Mouse (Mus musculus): ENCODE results near the gene Trub1. TPM values are rescaled to one million over a fixed set of nuclear protein-coding genes. Genes with fewer than 3 reads are reported as not detected.

The Trub1 gene
- polyA plus RNA-seq, 1 experiment from 2014 or later, result 22.1 TPM

DNA sequence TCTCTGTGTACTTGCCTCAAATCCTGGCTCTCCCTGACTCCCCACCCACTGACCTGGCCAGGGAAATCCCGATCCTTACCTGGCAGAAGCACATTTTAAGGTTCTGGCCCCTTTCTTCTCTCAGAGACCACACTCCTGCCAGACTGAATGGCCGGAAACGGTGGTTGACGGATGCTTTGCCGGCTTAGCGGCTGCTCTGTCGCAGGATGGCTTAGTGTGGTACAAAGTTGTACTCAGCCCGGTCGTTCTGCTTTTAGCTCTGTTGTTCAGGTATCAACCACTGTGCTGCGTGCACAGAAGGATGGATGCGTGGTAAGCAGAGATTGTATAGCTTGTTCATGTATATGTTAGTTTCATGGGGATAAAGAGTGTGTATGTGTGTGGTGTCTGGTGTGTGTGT is 25.3 kb downstream of the Trub1 start:
- ATAC-seq (replicated peaks; ENCODE audit: low FRiP score), result no peak
- Histone ChIP-seq H3K9me3 (ENCODE audit: control insufficient read depth, low read length) (no peaks in the 10 kb centered on the region), H3K9ac (ENCODE audit: low read length) (no peak overlapping the region), H3K4me3 (ENCODE audit: low read depth, low read length) (no peak overlapping the region), H3K36me3 (ENCODE audit: control insufficient read depth, insufficient read depth, low read length) (no peaks in the 10 kb centered on the region), H3K4me1 (replicated peaks; ENCODE audit: control insufficient read depth, insufficient read depth, low read length) (no peaks in the 10 kb centered on the region), H3K27me3 (ENCODE audit: control insufficient read depth, insufficient read depth, low read length) (no peaks in the 10 kb centered on the region), H3K27ac (ENCODE audit: low read depth, low read length) (no peak overlapping the region), H3K4me2 (ENCODE audit: low read depth, low read length, severe bottlenecking) (no peak overlapping the region)
- 90% methylated on average over 11 of the region's 11 CpGs for WGBS
- DNase-seq (ENCODE audit: low spot score), result peak; percentile 28

DNA sequence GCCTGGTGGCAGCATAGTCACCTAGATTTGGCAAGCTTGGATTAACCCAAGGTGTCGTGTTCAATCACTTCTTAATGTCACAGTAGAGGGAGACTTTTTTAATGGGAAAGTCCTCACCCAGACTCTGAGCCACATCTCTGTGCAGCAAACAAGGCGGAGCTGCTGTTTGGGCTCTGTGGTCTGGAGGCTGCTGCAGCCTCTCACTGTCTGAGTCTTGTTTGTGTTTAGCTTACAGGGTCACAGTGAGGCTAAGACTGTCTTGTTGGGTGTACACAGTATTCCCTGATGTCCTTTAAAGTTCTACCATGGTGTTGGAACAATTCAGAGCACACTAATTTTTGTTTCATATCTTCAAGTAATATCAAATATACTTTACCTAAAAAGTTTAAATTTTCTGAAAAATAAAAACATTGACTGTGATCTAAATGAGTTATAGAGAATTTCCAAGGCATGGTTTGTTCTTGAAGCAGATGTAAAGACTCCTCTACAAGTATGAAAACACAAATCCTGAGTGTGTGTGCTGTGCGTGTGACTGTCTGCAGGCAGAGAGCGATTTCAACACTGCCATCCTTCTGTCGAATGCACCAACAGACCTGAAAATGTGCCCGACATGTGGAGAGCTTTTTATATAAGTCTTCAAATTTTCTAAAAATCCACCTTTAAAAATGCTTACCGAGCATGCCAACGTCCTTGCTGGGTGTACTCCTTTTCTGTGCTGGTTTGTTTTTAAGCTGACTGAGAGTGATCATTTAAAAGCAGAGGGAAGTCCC is 27.4 kb downstream of the Trub1 start:
- ATAC-seq (replicated peaks; ENCODE audit: low FRiP score), result no peak
- no peaks in the 10 kb centered on the region for H3K36me3 ChIP-seq (ENCODE audit: control insufficient read depth, insufficient read depth, low read length)
- H3K9me3 ChIP-seq (ENCODE audit: control insufficient read depth, low read length), result no peaks in the 10 kb centered on the region
- H3K27ac ChIP-seq (ENCODE audit: low read depth, low read length), result no peak overlapping the region
- 90% methylated on average over 8 of the region's 8 CpGs for WGBS
- no peak overlapping the region for H3K4me3 ChIP-seq (ENCODE audit: low read depth, low read length)
- H3K4me1 ChIP-seq (replicated peaks; ENCODE audit: control insufficient read depth, insufficient read depth, low read length), result no peaks in the 10 kb centered on the region
- no peaks in the 10 kb centered on the region for H3K27me3 ChIP-seq (ENCODE audit: control insufficient read depth, insufficient read depth, low read length)
- no peak overlapping the region for H3K9ac ChIP-seq (ENCODE audit: low read length)
- H3K4me2 ChIP-seq (ENCODE audit: low read depth, low read length, severe bottlenecking), result no peak overlapping the region
- DNase-seq (ENCODE audit: low spot score), result no peak

DNA sequence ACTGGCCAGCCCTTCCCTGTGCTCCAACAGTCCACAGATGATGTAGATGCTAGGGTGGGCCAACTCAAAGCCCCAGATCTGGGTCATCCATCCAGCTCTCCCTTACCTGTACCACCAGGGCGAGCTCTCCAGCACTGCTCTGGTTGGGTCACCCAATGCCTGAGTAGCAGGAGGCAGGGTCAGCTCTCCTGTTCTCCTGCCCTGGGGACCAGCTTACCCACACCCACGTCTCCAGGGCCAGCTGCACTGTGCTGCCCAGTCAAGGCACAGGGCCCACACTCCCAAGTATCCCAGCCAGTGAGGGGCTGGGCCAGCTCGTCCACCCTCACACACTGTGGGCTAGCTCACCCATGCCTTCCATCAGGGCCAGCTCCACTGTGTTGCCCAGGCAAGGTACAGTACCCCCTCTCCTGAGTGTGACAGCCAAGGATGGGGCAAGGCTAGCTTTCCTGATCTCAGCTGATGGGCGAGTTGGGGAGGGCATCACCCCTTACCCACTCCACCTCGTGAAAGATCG is 29.1 kb downstream of the Trub1 start:
- no peak overlapping the region for H3K9ac ChIP-seq (ENCODE audit: low read length)
- 88% methylated on average over 6 of the region's 6 CpGs for WGBS
- no peaks in the 10 kb centered on the region for H3K27me3 ChIP-seq (ENCODE audit: control insufficient read depth, insufficient read depth, low read length)
- DNase-seq (ENCODE audit: low spot score) (peak; percentile 43), ATAC-seq (replicated peaks; ENCODE audit: low FRiP score) (no peak)
- H3K4me3 ChIP-seq (ENCODE audit: low read depth, low read length), result no peak overlapping the region
- no peak overlapping the region for H3K4me2 ChIP-seq (ENCODE audit: low read depth, low read length, severe bottlenecking)
- no peaks in the 10 kb centered on the region for H3K4me1 ChIP-seq (replicated peaks; ENCODE audit: control insufficient read depth, insufficient read depth, low read length)
- no peaks in the 10 kb centered on the region for H3K9me3 ChIP-seq (ENCODE audit: control insufficient read depth, low read length)
- no peaks in the 10 kb centered on the region for H3K36me3 ChIP-seq (ENCODE audit: control insufficient read depth, insufficient read depth, low read length)
- no peak overlapping the region for H3K27ac ChIP-seq (ENCODE audit: low read depth, low read length)

DNA sequence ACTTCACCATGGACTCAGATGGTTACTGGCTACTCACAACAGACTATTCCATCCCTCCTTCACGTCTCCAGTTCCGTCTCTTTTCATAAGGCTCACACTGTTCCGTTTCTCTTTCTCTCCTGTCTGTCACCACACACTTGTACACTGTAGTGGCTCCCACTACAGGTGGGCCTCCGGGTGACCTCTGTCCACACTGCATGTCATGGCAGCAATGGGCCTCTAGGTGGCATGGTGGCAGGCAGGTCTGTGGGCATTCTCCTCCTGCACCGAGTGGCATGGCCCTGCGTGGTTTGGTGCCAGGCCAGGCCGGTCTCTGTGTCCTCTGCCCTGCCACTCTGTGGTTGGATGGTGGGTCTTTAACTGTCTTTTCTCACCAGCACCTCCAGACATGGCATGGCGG is 30.1 kb downstream of the Trub1 start:
- Histone ChIP-seq H3K27ac (ENCODE audit: low read depth, low read length) (no peak overlapping the region), H3K4me3 (ENCODE audit: low read depth, low read length) (no peak overlapping the region), H3K4me1 (replicated peaks; ENCODE audit: control insufficient read depth, insufficient read depth, low read length) (no peaks in the 10 kb centered on the region), H3K9ac (ENCODE audit: low read length) (no peak overlapping the region), H3K9me3 (ENCODE audit: control insufficient read depth, low read length) (no peaks in the 10 kb centered on the region), H3K36me3 (ENCODE audit: control insufficient read depth, insufficient read depth, low read length) (no peaks in the 10 kb centered on the region), H3K4me2 (ENCODE audit: low read depth, low read length, severe bottlenecking) (no peak overlapping the region), H3K27me3 (ENCODE audit: control insufficient read depth, insufficient read depth, low read length) (no peaks in the 10 kb centered on the region)
- DNase-seq (ENCODE audit: low spot score), result peak; percentile 61
- ATAC-seq (replicated peaks; ENCODE audit: low FRiP score), result no peak
- WGBS, result 85% methylated on average over 8 of the region's 8 CpGs

DNA sequence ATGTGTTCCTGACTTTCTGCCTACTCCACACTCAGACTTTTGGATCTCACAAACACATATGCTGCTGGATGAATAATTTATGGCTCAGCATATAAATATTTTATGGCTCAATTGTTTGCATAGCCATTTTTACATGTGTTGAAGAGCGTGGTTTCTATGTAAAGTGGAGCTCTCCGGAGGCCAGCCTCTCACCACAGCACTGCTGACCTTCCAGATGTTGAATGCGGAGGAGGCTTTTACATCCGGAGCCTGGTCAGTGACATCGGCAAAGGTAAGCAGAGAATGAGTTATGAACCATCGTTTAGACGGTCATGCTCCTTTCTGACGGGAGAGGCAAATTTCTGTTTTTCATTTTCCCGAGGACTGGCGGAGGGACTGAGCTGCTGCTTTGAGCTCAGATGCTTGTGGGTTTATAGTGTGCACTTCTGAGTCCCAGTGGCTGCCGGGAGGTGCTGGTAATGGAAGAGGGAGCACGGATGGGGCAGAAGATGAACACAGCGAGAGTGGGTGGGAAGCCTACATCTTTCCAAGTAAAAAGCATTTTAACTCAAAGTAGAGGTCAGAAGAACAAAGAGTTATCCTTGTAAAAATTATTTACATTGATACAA is 34.4 kb downstream of the Trub1 start:
- Histone ChIP-seq H3K4me3 (ENCODE audit: low read depth, low read length) (no peak overlapping the region), H3K27ac (ENCODE audit: low read depth, low read length) (no peak overlapping the region), H3K4me2 (ENCODE audit: low read depth, low read length, severe bottlenecking) (no peak overlapping the region), H3K4me1 (replicated peaks; ENCODE audit: control insufficient read depth, insufficient read depth, low read length) (no peaks in the 10 kb centered on the region), H3K9me3 (ENCODE audit: control insufficient read depth, low read length) (no peaks in the 10 kb centered on the region), H3K36me3 (ENCODE audit: control insufficient read depth, insufficient read depth, low read length) (no peaks in the 10 kb centered on the region), H3K9ac (ENCODE audit: low read length) (no peak overlapping the region), H3K27me3 (ENCODE audit: control insufficient read depth, insufficient read depth, low read length) (no peaks in the 10 kb centered on the region)
- no peak for DNase-seq (ENCODE audit: low spot score)
- ATAC-seq (replicated peaks; ENCODE audit: low FRiP score), result no peak
- 91% methylated on average over 13 of the region's 13 CpGs for WGBS

DNA sequence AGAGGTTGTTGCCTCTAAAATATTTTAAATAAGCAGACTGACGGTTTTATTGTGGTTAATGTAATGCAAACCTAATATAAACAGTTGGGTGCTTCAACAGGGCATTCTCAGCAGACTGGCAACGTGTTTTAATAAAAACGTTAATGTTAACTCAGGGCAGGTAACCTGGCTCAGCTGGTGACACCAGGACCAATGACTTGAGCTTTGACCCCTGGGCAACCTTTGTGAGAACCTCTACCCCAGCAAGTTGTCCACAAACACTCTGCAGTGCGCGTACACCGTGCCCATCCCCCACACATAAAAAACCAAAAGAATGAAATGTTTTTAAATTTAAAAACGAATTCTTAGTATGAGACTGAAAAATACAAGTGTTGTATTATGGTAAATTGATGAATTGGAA is 36.8 kb downstream of the Trub1 start:
- Histone ChIP-seq H3K36me3 (ENCODE audit: control insufficient read depth, insufficient read depth, low read length) (no peaks in the 10 kb centered on the region), H3K27me3 (ENCODE audit: control insufficient read depth, insufficient read depth, low read length) (no peaks in the 10 kb centered on the region), H3K4me1 (replicated peaks; ENCODE audit: control insufficient read depth, insufficient read depth, low read length) (no peaks in the 10 kb centered on the region), H3K4me2 (ENCODE audit: low read depth, low read length, severe bottlenecking) (no peak overlapping the region), H3K9ac (ENCODE audit: low read length) (no peak overlapping the region), H3K27ac (ENCODE audit: low read depth, low read length) (no peak overlapping the region), H3K4me3 (ENCODE audit: low read depth, low read length) (no peak overlapping the region), H3K9me3 (ENCODE audit: control insufficient read depth, low read length) (no peaks in the 10 kb centered on the region)
- WGBS, result 85% methylated on average over 7 of the region's 7 CpGs
- no peak for ATAC-seq (replicated peaks; ENCODE audit: low FRiP score)
- no peak for DNase-seq (ENCODE audit: low spot score)

DNA sequence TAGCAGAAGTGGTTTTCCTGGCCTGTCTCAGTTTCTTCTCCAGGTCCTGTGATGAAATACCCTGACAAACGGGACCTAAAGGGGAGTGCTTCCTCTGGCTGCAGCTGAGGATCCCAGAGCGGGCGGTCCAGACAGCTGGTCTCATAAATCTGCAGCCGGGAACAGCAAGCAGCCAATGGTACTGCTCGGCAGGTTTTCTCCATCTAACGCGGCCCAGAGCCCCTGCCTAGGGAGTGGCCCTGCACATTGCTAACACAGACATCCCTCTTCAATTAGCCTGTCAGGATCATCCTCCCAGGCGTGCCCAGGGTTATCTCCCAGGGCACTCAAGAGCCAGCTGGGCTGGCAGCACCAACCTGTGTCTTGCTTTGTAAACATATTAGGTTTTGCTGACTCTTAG is 38.3 kb downstream of the Trub1 start:
- Histone ChIP-seq H3K9me3 (ENCODE audit: control insufficient read depth, low read length) (no peaks in the 10 kb centered on the region; the same call in 1 of the 2 replicates), H3K27ac (ENCODE audit: low read depth, low read length) (no peak overlapping the region), H3K36me3 (ENCODE audit: control insufficient read depth, insufficient read depth, low read length) (no peaks in the 10 kb centered on the region), H3K27me3 (ENCODE audit: control insufficient read depth, insufficient read depth, low read length) (no peaks in the 10 kb centered on the region), H3K4me1 (replicated peaks; ENCODE audit: control insufficient read depth, insufficient read depth, low read length) (no peaks in the 10 kb centered on the region), H3K4me2 (ENCODE audit: low read depth, low read length, severe bottlenecking) (no peak overlapping the region), H3K9ac (ENCODE audit: low read length) (no peak overlapping the region), H3K4me3 (ENCODE audit: low read depth, low read length) (no peak overlapping the region)
- WGBS, result 59% methylated on average over 8 of the region's 8 CpGs
- DNase-seq (ENCODE audit: low spot score), result no peak
- ATAC-seq (replicated peaks; ENCODE audit: low FRiP score), result no peak

DNA sequence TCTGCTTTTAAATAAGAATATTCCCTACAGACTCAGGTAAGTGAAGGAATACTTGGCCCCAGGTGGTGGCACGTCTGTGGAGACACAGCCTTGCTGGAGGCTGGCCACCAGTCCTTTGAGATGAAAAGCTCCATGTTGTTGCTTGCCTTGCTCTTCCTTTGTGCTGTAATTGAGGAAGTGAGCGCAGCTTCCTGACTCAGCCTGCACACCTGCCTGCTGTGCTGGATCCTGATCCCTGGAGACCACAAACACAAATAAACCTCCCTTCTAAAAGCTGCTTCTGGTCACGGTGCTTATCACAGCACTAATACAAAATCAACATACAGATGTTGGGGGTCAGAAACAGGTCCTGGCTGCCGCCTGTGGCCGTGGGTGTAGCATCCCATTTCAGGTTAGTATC is 41.3 kb downstream of the Trub1 start:
- no peaks in the 10 kb centered on the region for H3K27me3 ChIP-seq (ENCODE audit: control insufficient read depth, insufficient read depth, low read length)
- DNase-seq (ENCODE audit: low spot score) (no peak), ATAC-seq (replicated peaks; ENCODE audit: low FRiP score) (no peak)
- H3K36me3 ChIP-seq (ENCODE audit: control insufficient read depth, insufficient read depth, low read length), result no peaks in the 10 kb centered on the region
- WGBS, result 85% methylated on average over 5 of the region's 5 CpGs
- no peaks in the 10 kb centered on the region for H3K4me1 ChIP-seq (replicated peaks; ENCODE audit: control insufficient read depth, insufficient read depth, low read length)
- H3K9me3 ChIP-seq (ENCODE audit: control insufficient read depth, low read length), result no peaks in the 10 kb centered on the region; the same call in 1 of the 2 replicates
- no peak overlapping the region for H3K4me3 ChIP-seq (ENCODE audit: low read depth, low read length)
- H3K27ac ChIP-seq (ENCODE audit: low read depth, low read length), result no peak overlapping the region
- no peak overlapping the region for H3K9ac ChIP-seq (ENCODE audit: low read length)
- no peak overlapping the region for H3K4me2 ChIP-seq (ENCODE audit: low read depth, low read length, severe bottlenecking)

All from forebrain, embryonic 11.5 days (tissue).